Mouse (Mus musculus) hindbrain, embryonic 11.5 days (tissue): ENCODE data around the gene Polr2c. TPM values are rescaled to one million over a fixed set of nuclear protein-coding genes. Genes with fewer than 3 reads are reported as not detected.

ENCODE experiments used
- ATAC-seq: fragments of 200-750 bp; cut with Nextera tagmentation; 2 replicates; pipeline ENCODE4 v1.8.0; 2017; ENCODE audit warnings: mild to moderate bottlenecking, moderate TSS enrichment, moderate library complexity; ENCODE audit not compliant: low FRiP score
- DNase-seq: peaks from one replicate; pipeline ENCODE4 v3.0.0-alpha.2; 2015; ENCODE audit warnings: low spot score
- H3K27ac ChIP-seq: fragments of 300-500 bp; sonication (generic); 2 replicates; pipeline ENCODE4 v1.5.1; 2014; ENCODE audit warnings: mild to moderate bottlenecking, low read depth, low read length
- H3K27me3 ChIP-seq: fragments of 300-500 bp; sonication (generic); 2 replicates; pipeline ENCODE4 v1.6.1; 2014; ENCODE audit warnings: mild to moderate bottlenecking, low read length, moderate library complexity, mixed read lengths; ENCODE audit not compliant: control insufficient read depth, insufficient read depth
- H3K36me3 ChIP-seq: fragments of 300-500 bp; sonication (generic); 2 replicates; pipeline ENCODE4 v1.6.1; 2014; ENCODE audit warnings: mild to moderate bottlenecking, low read length, moderate library complexity, mixed read lengths; ENCODE audit not compliant: control insufficient read depth, insufficient read depth
- H3K4me1 ChIP-seq: fragments of 300-500 bp; sonication (generic); replicated peaks from 2 replicates; pipeline ENCODE4 v1.6.1; 2014; ENCODE audit warnings: low read length, mixed read lengths; ENCODE audit not compliant: control insufficient read depth, insufficient read depth
- H3K4me2 ChIP-seq: fragments of 300-500 bp; sonication (generic); replicated peaks from 2 replicates; pipeline ENCODE4 v1.6.1; 2014; ENCODE audit warnings: mild to moderate bottlenecking, low read depth, low read length
- H3K4me3 ChIP-seq: fragments of 300-500 bp; sonication (generic); 2 replicates; pipeline ENCODE4 v1.5.1; 2014; ENCODE audit warnings: low read depth, low read length
- H3K9ac ChIP-seq: fragments of 300-500 bp; sonication (generic); 2 replicates; pipeline ENCODE4 v1.6.1; 2014; ENCODE audit warnings: low read depth, low read length
- H3K9me3 ChIP-seq: fragments of 300-500 bp; sonication (generic); 2 replicates; pipeline ENCODE4 v1.6.1; 2016; ENCODE audit warnings: low read length; ENCODE audit not compliant: control insufficient read depth
- WGBS: fragments of 180-500 bp; shearing (Covaris S2); extraction: QIAGEN DNeasy Blood & Tissue Kit; methylation state at CpG from one replicate; pipeline ENCODE4 v1.1.7; 2014; 5-methylcytosine and 5-hydroxymethylcytosine counted together
- polyA plus RNA-seq: library from polyadenylated mRNA; unstranded; fragments of >200 nt; fragmentation: Nextera tagmentation; extraction: Ambion mirVana; gene quantifications from 2 replicates; pipeline ENCODE4 v1.2.1, GENCODE M21; 2014

The Polr2c gene
- polyA plus RNA-seq, 1 experiment from 2014 or later: 159 TPM

GRCm38 (mm10) chr8:94880742-94881141, 23.5 kb downstream of the Polr2c start:
- DNase-seq (no peak), ATAC-seq (no peak)
- Histone ChIP-seq H3K9ac (no peak overlapping the region), H3K4me3 (no peak overlapping the region), H3K4me1 (peaks cover 3% of the 10 kb centered on the region; the same call in 1 of the 2 replicates), H3K27ac (no peak overlapping the region), H3K9me3 (no peaks in the 10 kb centered on the region), H3K27me3 (peaks cover under 1% of the 10 kb centered on the region; the same call in 1 of the 2 replicates), H3K4me2 (no peak overlapping the region), H3K36me3 (no peaks in the 10 kb centered on the region)
- WGBS: 73% methylated on average over 4 of the region's 4 CpGs

- H3K4me2 ChIP-seq: no peak overlapping the region
- H3K4me1 ChIP-seq: no peaks in the 10 kb centered on the region
- H3K27ac ChIP-seq: no peak overlapping the region
- no peaks in the 10 kb centered on the region for H3K9me3 ChIP-seq
- no peak overlapping the region for H3K4me3 ChIP-seq
- DNase-seq (no peak), ATAC-seq (no peak)
- no peak overlapping the region for H3K9ac ChIP-seq
- H3K36me3 ChIP-seq: no peaks in the 10 kb centered on the region
- H3K27me3 ChIP-seq: no peaks in the 10 kb centered on the region
- 48% methylated on average over 14 of the region's 14 CpGs for WGBS
These were observed 31.3 kb downstream of the Polr2c start for GRCm38 (mm10) chr8:94888383-94889036.

- H3K4me2 ChIP-seq: no peak overlapping the region
- H3K4me1 ChIP-seq: no peaks in the 10 kb centered on the region
- no peaks in the 10 kb centered on the region for H3K27me3 ChIP-seq
- DNase-seq (no peak), ATAC-seq (no peak)
- no peak overlapping the region for H3K27ac ChIP-seq
- no peak overlapping the region for H3K9ac ChIP-seq
- 51% methylated on average over 2 of the region's 2 CpGs for WGBS
- H3K9me3 ChIP-seq: no peaks in the 10 kb centered on the region
- H3K36me3 ChIP-seq: no peaks in the 10 kb centered on the region
- no peak overlapping the region for H3K4me3 ChIP-seq
These were observed 35.7 kb downstream of the Polr2c start for GRCm38 (mm10) chr8:94892917-94893316.

GRCm38 (mm10) chr8:94899262-94899661, 42.0 kb downstream of the Polr2c start:
- no peaks in the 10 kb centered on the region for H3K4me1 ChIP-seq
- H3K27ac ChIP-seq: no peak overlapping the region
- peak; percentile 18; the same call in 1 of the 2 replicates for ATAC-seq
- H3K36me3 ChIP-seq: no peaks in the 10 kb centered on the region
- no peaks in the 10 kb centered on the region; the same call in 1 of the 2 replicates for H3K27me3 ChIP-seq
- no peak overlapping the region for H3K4me2 ChIP-seq
- no peak for DNase-seq
- H3K4me3 ChIP-seq: no peak overlapping the region
- 9% methylated on average over 11 of the region's 11 CpGs for WGBS
- 0 out of 2 replicates have a peak overlapping the region, but pooled peaks have one; percentile 27 for H3K9ac ChIP-seq
- H3K9me3 ChIP-seq: no peaks in the 10 kb centered on the region

- H3K9ac ChIP-seq: no peak overlapping the region
- H3K9me3 ChIP-seq: no peaks in the 10 kb centered on the region
- DNase-seq: no peak
- no peaks in the 10 kb centered on the region for H3K36me3 ChIP-seq
- 16% methylated on average over 6 of the region's 6 CpGs for WGBS
- no peaks in the 10 kb centered on the region; the same call in 1 of the 2 replicates for H3K27me3 ChIP-seq
- no peak for ATAC-seq
- H3K4me2 ChIP-seq: no peak overlapping the region
- no peaks in the 10 kb centered on the region for H3K4me1 ChIP-seq
- H3K4me3 ChIP-seq: no peak overlapping the region
- no peak overlapping the region for H3K27ac ChIP-seq
These were observed 43.4 kb downstream of the Polr2c start for GRCm38 (mm10) chr8:94900617-94901016.

- WGBS: 22% methylated on average over 5 of the region's 5 CpGs
- ATAC-seq (no peak), DNase-seq (no peak)
- Histone ChIP-seq H3K4me1 (no peaks in the 10 kb centered on the region), H3K4me3 (no peak overlapping the region), H3K9me3 (no peaks in the 10 kb centered on the region), H3K27ac (no peak overlapping the region), H3K27me3 (no peaks in the 10 kb centered on the region; the same call in 1 of the 2 replicates), H3K36me3 (no peaks in the 10 kb centered on the region), H3K4me2 (no peak overlapping the region), H3K9ac (no peak overlapping the region)
These were observed 43.8 kb downstream of the Polr2c start for GRCm38 (mm10) chr8:94901031-94901430.

- DNase-seq (no peak), ATAC-seq (0 out of 2 replicates have a peak, but pooled peaks have one; percentile 15)
- Histone ChIP-seq H3K4me3 (no peak overlapping the region), H3K27ac (no peak overlapping the region), H3K4me2 (no peak overlapping the region), H3K9me3 (no peaks in the 10 kb centered on the region), H3K9ac (no peak overlapping the region), H3K4me1 (no peaks in the 10 kb centered on the region), H3K27me3 (no peaks in the 10 kb centered on the region; the same call in 1 of the 2 replicates), H3K36me3 (no peaks in the 10 kb centered on the region)
- 63% methylated on average over 12 of the region's 12 CpGs for WGBS
These were observed 46.5 kb downstream of the Polr2c start for GRCm38 (mm10) chr8:94903709-94904108.

GRCm38 (mm10) chr8:94904450-94905175, 47.4 kb downstream of the Polr2c start:
- Histone ChIP-seq H3K4me1 (no peaks in the 10 kb centered on the region), H3K4me2 (no peak overlapping the region), H3K4me3 (no peak overlapping the region), H3K27me3 (no peaks in the 10 kb centered on the region; the same call in 1 of the 2 replicates), H3K9me3 (no peaks in the 10 kb centered on the region), H3K9ac (no peak overlapping the region), H3K27ac (no peak overlapping the region), H3K36me3 (no peaks in the 10 kb centered on the region)
- 89% methylated on average over 12 of the region's 12 CpGs for WGBS
- no peak for ATAC-seq
- DNase-seq: no peak
